Mouse (Mus musculus) gastrocnemius, postnatal 4 days (tissue): ENCODE data around the gene Susd4. TPM values are rescaled to one million over a fixed set of nuclear protein-coding genes. Genes with fewer than 3 reads are reported as not detected.

Experiments used
- DNase-seq, 2 experiments: peaks; one replicate each; pipeline ENCODE4 v3.0.0; 2021 to 2022; ENCODE audit warnings: low spot score in 2 of 2, mixed read lengths in 2 of 2
- total RNA-seq, 2 experiments: library from RNA; stranded (reverse); gene quantifications; 2 replicates each; pipeline ENCODE4 v1.2.3; 2021

The Susd4 gene
- total RNA-seq, 2 experiments from 2014 or later: 2.0 to 2.6 TPM

- DNase-seq: no peak
Observed at GRCm38 (mm10) chr1:182914121-182914908, 150.7 kb downstream of the Susd4 start.

- DNase-seq: no peak
Observed at GRCm38 (mm10) chr1:182916166-182916565, 152.5 kb downstream of the Susd4 start.

GRCm38 (mm10) chr1:182918718-182919346 is 155.2 kb downstream of the Susd4 start:
- no peak for DNase-seq

- DNase-seq: no peak
Observed at GRCm38 (mm10) chr1:182922824-182923223, 159.2 kb downstream of the Susd4 start.

- no peak for DNase-seq
Observed at GRCm38 (mm10) chr1:182926465-182926864, 162.8 kb downstream of the Susd4 start.

- DNase-seq: no peak
Observed at GRCm38 (mm10) chr1:182927878-182928851, 164.5 kb downstream of the Susd4 start.

- DNase-seq: no peak
Observed at GRCm38 (mm10) chr1:182935469-182935868, 171.8 kb downstream of the Susd4 start.

- no peak for DNase-seq
Observed at GRCm38 (mm10) chr1:182937486-182938120, 173.9 kb downstream of the Susd4 start.

GRCm38 (mm10) chr1:182941921-182942320 is 178.3 kb downstream of the Susd4 start:
- no peak for DNase-seq

GRCm38 (mm10) chr1:182943911-182944310 is 180.3 kb downstream of the Susd4 start:
- DNase-seq: no peak

- DNase-seq: no peak
Observed at GRCm38 (mm10) chr1:182944638-182945037, 181.0 kb downstream of the Susd4 start.

GRCm38 (mm10) chr1:182945561-182945960 is 181.9 kb downstream of the Susd4 start:
- DNase-seq: no peak

Other genes with a start within 250 kb of the Susd4 start
- 100 to 1,000 TPM; 103 to 106 TPM for gene Capn2, start 246.3 kb upstream of the Susd4 start, total RNA-seq
- gene Capn8, start 198.9 kb upstream of the Susd4 start, total RNA-seq: not detected
- gene Ccdc185, start 14.7 kb upstream of the Susd4 start, total RNA-seq: not detected
- 1 to 10 TPM; 2.6 to 3.2 TPM for gene Tlr5, start 190.9 kb downstream of the Susd4 start, total RNA-seq